ENCODE assay signal across 9 mouse cellular contexts in genomic region chr19:21175426-21175831, GRCm38 (mm10).
DNase-seq lines count a peak whose midpoint lies in the region; ATAC-seq lines count a peak whose summit lies in the region.
"Had no signal": no experiment of that assay in that cellular context is flagged by ENCODE, and none has a peak within 500 bp of the region (broad histone marks: within the 10 kb centered on the region; RNA-seq: fewer than 3 reads in every experiment).

No protein-coding gene starts in this region.

- ATAC-seq in liver, embryonic 13.5 days (ENCODE audit: low read depth), result no peak
- ATAC-seq in liver, embryonic 12.5 days, result no peak
- ATAC-seq in stomach, embryonic 15.5 days (ENCODE audit: insufficient read depth, low FRiP score, low read depth), result no peak
- ATAC-seq: activated CD4-positive, CD25-positive, alpha-beta regulatory T cell, adult 4 months; midbrain, embryonic 15.5 days had no signal

- H3K9me3 ChIP-seq in liver, embryonic 13.5 days (replicated peaks), result no peaks in the 10 kb centered on the region
- no peaks in the 10 kb centered on the region for H3K9me3 ChIP-seq in liver, embryonic 12.5 days (replicated peaks)
- no peaks in the 10 kb centered on the region for H3K9me3 ChIP-seq in stomach, embryonic 15.5 days
- H3K9me3 ChIP-seq: midbrain, embryonic 15.5 days had no signal

- H3K36me3 ChIP-seq in liver, embryonic 13.5 days, result no peaks in the 10 kb centered on the region
- no peaks in the 10 kb centered on the region for H3K36me3 ChIP-seq in liver, embryonic 12.5 days
- no peaks in the 10 kb centered on the region for H3K36me3 ChIP-seq in stomach, embryonic 15.5 days
- H3K36me3 ChIP-seq: midbrain, embryonic 15.5 days had no signal

- H3K9ac ChIP-seq in liver, embryonic 13.5 days, result no peak overlapping the region
- H3K9ac ChIP-seq in liver, embryonic 12.5 days, result no peak overlapping the region
- H3K9ac ChIP-seq in stomach, embryonic 15.5 days, result no peak overlapping the region
- H3K9ac ChIP-seq: midbrain, embryonic 15.5 days had no signal

- WGBS in liver, embryonic 13.5 days (ENCODE audit: insufficient replicate concordance), result 49% methylated on average over 3 of the region's 3 CpGs
- WGBS in liver, embryonic 12.5 days (ENCODE audit: insufficient replicate concordance), result 45% methylated on average over 3 of the region's 3 CpGs
- 51% methylated on average over 3 of the region's 3 CpGs for WGBS in stomach, embryonic 15.5 days

- H3K4me1 ChIP-seq in liver, embryonic 13.5 days (replicated peaks), result no peaks in the 10 kb centered on the region
- H3K4me1 ChIP-seq in liver, embryonic 12.5 days, result 0 out of 2 replicates have a peak, but pooled peaks cover 6% of the 10 kb centered on the region
- H3K4me1 ChIP-seq in brown adipose tissue, adult 24 weeks (ENCODE audit: control insufficient read depth, insufficient read depth, insufficient read length, low read length), result peaks cover 12% of the 10 kb centered on the region; the same call in 1 of the 2 replicates
- H3K4me1 ChIP-seq in stomach, embryonic 15.5 days, result no peaks in the 10 kb centered on the region; the same call in 1 of the 2 replicates
- H3K4me1 ChIP-seq: midbrain, embryonic 15.5 days had no signal

- no peak overlapping the region for H3K4me2 ChIP-seq in liver, embryonic 13.5 days
- H3K4me2 ChIP-seq in liver, embryonic 12.5 days, result no peak overlapping the region
- H3K4me2 ChIP-seq in stomach, embryonic 15.5 days, result no peak overlapping the region
- H3K4me2 ChIP-seq: midbrain, embryonic 15.5 days had no signal

- peak; percentile 1 for DNase-seq in liver, embryonic 13.5 days
- DNase-seq in gonadal fat pad, adult 2 months (ENCODE audit: low read depth), result peak; percentile 93
- no peak for DNase-seq in testis, postnatal 10 days (ENCODE audit: low spot score)
- no peak for DNase-seq in left cerebral cortex, adult 11 months (ENCODE audit: low spot score)

- H3K4me3 ChIP-seq in liver, embryonic 13.5 days (replicated peaks), result no peak overlapping the region
- H3K4me3 ChIP-seq in liver, embryonic 12.5 days, result no peak overlapping the region
- H3K4me3 ChIP-seq in brown adipose tissue, adult 24 weeks (ENCODE audit: insufficient read depth, low read depth, low read length), result no peak overlapping the region
- H3K4me3 ChIP-seq in stomach, embryonic 15.5 days (replicated peaks), result no peak overlapping the region
- H3K4me3 ChIP-seq: midbrain, embryonic 15.5 days had no signal

- no peak overlapping the region for H3K27ac ChIP-seq in liver, embryonic 13.5 days
- H3K27ac ChIP-seq in liver, embryonic 12.5 days, result no peak overlapping the region
- 0 out of 2 replicates have a peak overlapping the region, but pooled peaks have one; percentile 30 for H3K27ac ChIP-seq in brown adipose tissue, adult 24 weeks (replicated peaks; ENCODE audit: low read depth, low read length)
- H3K27ac ChIP-seq in stomach, embryonic 15.5 days, result peak overlapping the region; percentile 21; the same call in 1 of the 2 replicates
- H3K27ac ChIP-seq: midbrain, embryonic 15.5 days had no signal

- H3K27me3 ChIP-seq in liver, embryonic 13.5 days, result no peaks in the 10 kb centered on the region
- no peaks in the 10 kb centered on the region for H3K27me3 ChIP-seq in liver, embryonic 12.5 days (replicated peaks)
- no peaks in the 10 kb centered on the region for H3K27me3 ChIP-seq in stomach, embryonic 15.5 days (replicated peaks)
- H3K27me3 ChIP-seq: midbrain, embryonic 15.5 days had no signal

Comparison
In these comparisons a context has a peak if more than half of its experiments do, and no peak if none do; other contexts are left out.
1. DNase-seq: peak in liver, embryonic 13.5 days (single experiment) and gonadal fat pad, adult 2 months (single experiment); none in testis, postnatal 10 days (single experiment) and left cerebral cortex, adult 11 months (single experiment).
2. H3K27ac ChIP-seq: peak in brown adipose tissue, adult 24 weeks (single experiment) and stomach, embryonic 15.5 days (single experiment); none in liver, embryonic 13.5 days (single experiment) and liver, embryonic 12.5 days (single experiment).